In the genomic region with DNA sequence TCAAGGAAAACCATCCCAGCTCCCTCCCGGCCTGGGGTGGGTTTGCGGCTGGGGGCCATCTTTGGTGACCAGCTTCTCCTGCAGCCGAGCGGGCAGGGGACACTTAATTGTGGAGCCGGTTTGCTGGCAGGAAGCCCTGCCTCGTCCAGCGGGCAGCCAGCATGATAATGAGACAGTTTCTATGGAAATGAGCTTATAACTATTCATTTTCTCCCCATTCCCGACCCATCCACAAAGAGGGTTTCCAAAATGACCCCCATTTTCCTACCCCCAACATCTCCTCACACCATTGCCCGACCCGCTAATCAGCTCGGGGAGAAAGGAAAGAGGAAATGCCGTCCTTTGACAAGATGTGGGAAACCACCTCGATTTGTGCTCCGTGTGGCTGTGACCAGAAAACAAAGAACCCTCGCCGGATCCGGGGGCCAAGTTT, we compare ENCODE assay signal across 8 mouse cellular contexts.
A peak's percentile ranks its signal among the peaks of the same experiment; 100 is the strongest.
DNase-seq lines count a peak whose midpoint lies in the region; ATAC-seq and TF ChIP-seq lines count a peak whose summit lies in the region.

No protein-coding gene starts in this region.

- no peak for TF ChIP-seq CTCF in layer of hippocampus, adult 2 months (conservative IDR thresholded peaks at IDR 0.05)

- DNase-seq in embryo, embryonic 11 days, result peak; percentile 60
- no peak for DNase-seq in embryo, embryonic 9.5 days (ENCODE audit: extremely low spot score)
- DNase-seq in brain, adult 2 months (ENCODE audit: low read depth, low spot score), result peak; percentile 5
- peak; percentile 48 to 70 for DNase-seq in layer of hippocampus, adult 2 months (ENCODE audit: low spot score in 2 of 2)
- DNase-seq in spleen, postnatal 4 days (ENCODE audit: low spot score in 2 of 2), result no peak

- no peak overlapping the region for H3K4me3 ChIP-seq in layer of hippocampus, adult 2 months

- peak; percentile 75 for ATAC-seq in granulocyte monocyte progenitor cell, adult 5-6 weeks (replicated peaks; ENCODE audit: poor library complexity, severe bottlenecking)
- peak; percentile 72 for ATAC-seq in megakaryocyte progenitor cell, adult 5-6 weeks (replicated peaks; ENCODE audit: poor library complexity)
- no peak for ATAC-seq in monocyte, adult 5-6 weeks (replicated peaks; ENCODE audit: insufficient number of reproducible peaks, low FRiP score, low TSS enrichment, poor library complexity, severe bottlenecking)

- H3K27ac ChIP-seq in layer of hippocampus, adult 2 months, result peak overlapping the region; percentile 91

Comparison
In these comparisons a context has a peak if more than half of its experiments do, and no peak if none do; other contexts are left out.
1. DNase-seq: peak in embryo, embryonic 11 days (single experiment), brain, adult 2 months (single experiment) and layer of hippocampus, adult 2 months (2 of 2); none in embryo, embryonic 9.5 days (single experiment) and spleen, postnatal 4 days (0 of 2).